Mouse (Mus musculus) stomach, postnatal 0 days (tissue): ENCODE results near the gene Nf1.
A peak's percentile ranks its signal among the peaks of the same experiment; 100 is the strongest.

Source experiments
- CTCF ChIP-seq: IDR thresholded peaks from 2 replicates; pipeline ENCODE4 v1.5.1; 2016; ENCODE audit warnings: antibody characterized with exemption, low read depth, mild to moderate bottlenecking, moderate library complexity
- EP300 ChIP-seq: optimal IDR thresholded peaks from 2 replicates; pipeline ENCODE3; 2016; ENCODE audit warnings: antibody characterized with exemption

GRCm38 (mm10) chr11:79624801-79625302, 285.4 kb downstream of the Nf1 start:
- peak; percentile 92 for TF ChIP-seq CTCF
- TF ChIP-seq EP300: no peak
